Comparison of ENCODE assay signal across 8 mouse cellular contexts in the genomic region with DNA sequence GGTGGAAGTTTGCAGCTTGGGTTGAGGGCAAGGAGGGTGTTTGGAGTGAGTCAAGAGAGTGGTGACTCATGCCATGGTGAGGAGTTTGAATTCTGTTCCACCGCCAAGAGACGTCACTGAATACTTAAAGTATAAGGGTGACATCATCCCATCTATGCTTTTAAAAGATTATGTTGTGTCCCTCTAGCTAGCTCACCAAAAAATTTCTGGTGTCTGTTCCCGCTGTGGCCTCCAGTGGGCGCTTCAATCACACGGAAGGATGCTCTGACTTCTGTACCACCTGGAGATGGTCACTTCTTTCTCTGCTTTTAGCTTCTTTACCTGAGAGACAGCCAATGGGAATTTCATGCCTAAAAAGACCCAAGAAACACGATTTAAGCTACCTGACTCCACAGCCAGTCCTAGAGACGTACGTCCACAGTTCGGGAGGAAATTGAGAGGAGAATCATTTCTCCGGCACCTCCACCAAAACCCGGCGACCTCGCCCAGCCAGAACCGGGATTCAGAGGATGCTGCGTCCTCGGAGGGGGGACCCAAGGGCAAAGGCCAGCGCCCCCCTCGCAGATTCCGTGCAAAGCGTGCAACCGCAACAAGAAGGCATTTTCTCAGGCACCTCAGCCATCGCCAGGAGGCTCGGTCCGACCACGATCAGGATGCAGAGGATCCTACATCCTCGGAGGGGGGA. TPM values are rescaled to one million over a fixed set of nuclear protein-coding genes. Genes with fewer than 3 reads are reported as not detected.
DNase-seq lines count a peak whose midpoint lies in the region; ATAC-seq and TF ChIP-seq lines count a peak whose summit lies in the region.

No protein-coding gene starts in this region.

- H3K9ac ChIP-seq in kidney, postnatal 0 days (ENCODE audit: low read depth, low read length): peak overlapping the region; percentile 44; the same call in 1 of the 2 replicates
- H3K9ac ChIP-seq in liver, embryonic 14.5 days (replicated peaks): no peak overlapping the region
- peak overlapping the region; percentile 55 for H3K9ac ChIP-seq in neural tube, embryonic 11.5 days (ENCODE audit: low read length)

- DNase-seq in kidney, adult 18-20 months: peak; percentile 59
- DNase-seq in kidney, adult 11 months: no peak
- DNase-seq in cerebellum, postnatal 36 days: peak; percentile 77 to 82
- DNase-seq in kidney, postnatal 0 days (ENCODE audit: low spot score): peak; percentile 59
- peak in 1 of 3 experiments; percentile 46 for DNase-seq in liver, embryonic 14.5 days (ENCODE audit: low read depth in 3 of 3, low spot score in 3 of 3)
- peak; percentile 62 for DNase-seq in neural tube, embryonic 11.5 days (ENCODE audit: low spot score)
- peak; percentile 68 for DNase-seq in thymus, postnatal 25 days

- H3K9me3 ChIP-seq in kidney, postnatal 0 days (replicated peaks; ENCODE audit: low read length): no peaks in the 10 kb centered on the region
- H3K9me3 ChIP-seq in liver, embryonic 14.5 days (ENCODE audit: control insufficient read depth, low read length): no peaks in the 10 kb centered on the region
- no peaks in the 10 kb centered on the region for H3K9me3 ChIP-seq in neural tube, embryonic 11.5 days (ENCODE audit: control insufficient read depth, low read length)

- WGBS in kidney, postnatal 0 days: 2% methylated on average over 26 of the region's 26 CpGs
- 4% methylated on average over 26 of the region's 26 CpGs for WGBS in liver, embryonic 14.5 days (ENCODE audit: insufficient replicate concordance)
- 2% methylated on average over 26 of the region's 26 CpGs for WGBS in neural tube, embryonic 11.5 days

- TF ChIP-seq EP300 in liver, embryonic 14.5 days (IDR thresholded peaks at IDR 0.05; ENCODE audit: low read depth): no peak

- no peaks in the 10 kb centered on the region for H3K27me3 ChIP-seq in kidney, postnatal 0 days (ENCODE audit: insufficient read depth, low read length)
- H3K27me3 ChIP-seq in liver, embryonic 14.5 days (ENCODE audit: control insufficient read depth, insufficient read depth, low read length): peaks cover 7% of the 10 kb centered on the region
- H3K27me3 ChIP-seq in neural tube, embryonic 11.5 days (ENCODE audit: control insufficient read depth, insufficient read depth, low read length): peaks cover 16% of the 10 kb centered on the region; the same call in 1 of the 2 replicates

- peak; percentile 81 for TF ChIP-seq CTCF in kidney, postnatal 0 days (IDR thresholded peaks at IDR 0.05; ENCODE audit: low read depth)
- peak; percentile 75 for TF ChIP-seq CTCF in liver, embryonic 14.5 days (IDR thresholded peaks at IDR 0.05; ENCODE audit: low read depth)

- H3K27ac ChIP-seq in kidney, postnatal 0 days: no peak overlapping the region
- no peak overlapping the region for H3K27ac ChIP-seq in liver, embryonic 14.5 days
- no peak overlapping the region for H3K27ac ChIP-seq in neural tube, embryonic 11.5 days (ENCODE audit: low read depth, low read length)

- H3K4me1 ChIP-seq in kidney, postnatal 0 days (replicated peaks; ENCODE audit: insufficient read depth, low read length): peaks cover 13% of the 10 kb centered on the region
- peaks cover 3 to 10% of the 10 kb centered on the region in 2 experiments; a peak in 3 of 4 replicates for H3K4me1 ChIP-seq in liver, embryonic 14.5 days (replicated peaks; ENCODE audit: control insufficient read depth in 2 of 2, insufficient read depth in 2 of 2, low read length in 1 of 2)
- peaks cover 7% of the 10 kb centered on the region for H3K4me1 ChIP-seq in neural tube, embryonic 11.5 days (ENCODE audit: control insufficient read depth, insufficient read depth, low read length)

- H3K4me2 ChIP-seq in kidney, postnatal 0 days (ENCODE audit: low read length): peak overlapping the region; percentile 64
- H3K4me2 ChIP-seq in liver, embryonic 14.5 days (ENCODE audit: low read depth): peak overlapping the region; percentile 67
- H3K4me2 ChIP-seq in neural tube, embryonic 11.5 days (ENCODE audit: low read depth): peak overlapping the region; percentile 98

- H3K36me3 ChIP-seq in kidney, postnatal 0 days (ENCODE audit: insufficient read depth, low read length): 0 out of 2 replicates have a peak, but pooled peaks cover 5% of the 10 kb centered on the region
- H3K36me3 ChIP-seq in liver, embryonic 14.5 days (replicated peaks; ENCODE audit: control insufficient read depth, insufficient read depth, low read depth): no peaks in the 10 kb centered on the region
- H3K36me3 ChIP-seq in neural tube, embryonic 11.5 days (ENCODE audit: control insufficient read depth, insufficient read depth, low read length): no peaks in the 10 kb centered on the region

- ATAC-seq in granulocyte monocyte progenitor cell, adult 5-6 weeks (replicated peaks; ENCODE audit: poor library complexity, severe bottlenecking): 0 out of 2 replicates have a peak, but pooled peaks have one; percentile 24
- no peak for ATAC-seq in kidney, postnatal 0 days (replicated peaks; ENCODE audit: low FRiP score, low read depth)
- no peak for ATAC-seq in liver, embryonic 14.5 days (ENCODE audit: insufficient read depth)
- ATAC-seq in neural tube, embryonic 11.5 days (ENCODE audit: insufficient read depth, low FRiP score, low TSS enrichment): no peak

- H3K4me3 ChIP-seq in kidney, postnatal 0 days (replicated peaks; ENCODE audit: low read depth, low read length): peak overlapping the region; percentile 31
- peak overlapping the region in 1 of 2 experiments; percentile 40; a peak in 2 of 4 replicates for H3K4me3 ChIP-seq in liver, embryonic 14.5 days (ENCODE audit: insufficient read depth in 1 of 2, low read depth in 2 of 2, low read length in 2 of 2)
- peak overlapping the region; percentile 37 for H3K4me3 ChIP-seq in neural tube, embryonic 11.5 days (ENCODE audit: low read depth, low read length)

RNA-seq across cellular contexts. Expression of gene 9430097D07Rik, which starts 0.4 kb away (rescaled TPM):
- not detected in 2 replicates for total RNA-seq in granulocyte monocyte progenitor cell, adult 5-6 weeks (2014; fragmentation: Nextera tagmentation)
- total RNA-seq in granulocyte monocyte progenitor cell, adult 5-6 weeks (2017): not detected in 2 replicates
- 0.08 TPM in 1 of 2 replicates, not detected in the other for polyA plus RNA-seq in kidney, postnatal 0 days (2015; fragmentation: Nextera tagmentation; extraction: Ambion mirVana)
- not detected in 2 replicates for polyA plus RNA-seq in liver, embryonic 14.5 days (2012; rRNA removed)
- 0.06 TPM in 1 of 2 replicates, not detected in the other for polyA plus RNA-seq in liver, embryonic 14.5 days (2014; fragmentation: Nextera tagmentation; extraction: Ambion mirVana)
- 0.25 and 0.58 TPM in 2 replicates for polyA plus RNA-seq in neural tube, embryonic 11.5 days (2014; fragmentation: Nextera tagmentation; extraction: Ambion mirVana)

RNA-seq across cellular contexts. Expression of gene Pip5kl1, which starts 0.4 kb away (rescaled TPM):
- total RNA-seq in granulocyte monocyte progenitor cell, adult 5-6 weeks (2014; fragmentation: Nextera tagmentation): 1.8 TPM in 1 of 2 replicates, not detected in the other
- not detected in 2 replicates for total RNA-seq in granulocyte monocyte progenitor cell, adult 5-6 weeks (2017)
- 0.42 and 0.61 TPM in 2 replicates for polyA plus RNA-seq in kidney, postnatal 0 days (2015; fragmentation: Nextera tagmentation; extraction: Ambion mirVana)
- 0.11 TPM in 2 replicates for polyA plus RNA-seq in liver, embryonic 14.5 days (2012; rRNA removed)
- polyA plus RNA-seq in liver, embryonic 14.5 days (2014; fragmentation: Nextera tagmentation; extraction: Ambion mirVana): not detected in 2 replicates
- polyA plus RNA-seq in neural tube, embryonic 11.5 days (2014; fragmentation: Nextera tagmentation; extraction: Ambion mirVana): 2.6 and 3.6 TPM in 2 replicates

RNA-seq across cellular contexts. Expression of gene Dpm2, which starts 4.4 kb away (rescaled TPM):
- 93.4 and 126 TPM in 2 replicates for total RNA-seq in granulocyte monocyte progenitor cell, adult 5-6 weeks (2014; fragmentation: Nextera tagmentation)
- total RNA-seq in granulocyte monocyte progenitor cell, adult 5-6 weeks (2017): 32.8 and 33.4 TPM in 2 replicates
- polyA plus RNA-seq in kidney, postnatal 0 days (2015; fragmentation: Nextera tagmentation; extraction: Ambion mirVana): 105 and 110 TPM in 2 replicates
- polyA plus RNA-seq in liver, embryonic 14.5 days (2012; rRNA removed): 53.5 and 61.6 TPM in 2 replicates
- 53.6 and 54.6 TPM in 2 replicates for polyA plus RNA-seq in liver, embryonic 14.5 days (2014; fragmentation: Nextera tagmentation; extraction: Ambion mirVana)
- 110 and 111 TPM in 2 replicates for polyA plus RNA-seq in neural tube, embryonic 11.5 days (2014; fragmentation: Nextera tagmentation; extraction: Ambion mirVana)

RNA-seq across cellular contexts. Expression of gene St6galnac4, which starts 11.9 kb away (rescaled TPM):
- 37.5 and 51.7 TPM in 2 replicates for total RNA-seq in granulocyte monocyte progenitor cell, adult 5-6 weeks (2014; fragmentation: Nextera tagmentation)
- total RNA-seq in granulocyte monocyte progenitor cell, adult 5-6 weeks (2017): 26.0 and 31.9 TPM in 2 replicates
- polyA plus RNA-seq in kidney, postnatal 0 days (2015; fragmentation: Nextera tagmentation; extraction: Ambion mirVana): 15.8 and 18.1 TPM in 2 replicates
- 5.4 and 5.6 TPM in 2 replicates for polyA plus RNA-seq in liver, embryonic 14.5 days (2012; rRNA removed)
- polyA plus RNA-seq in liver, embryonic 14.5 days (2014; fragmentation: Nextera tagmentation; extraction: Ambion mirVana): 6.2 and 6.8 TPM in 2 replicates
- polyA plus RNA-seq in neural tube, embryonic 11.5 days (2014; fragmentation: Nextera tagmentation; extraction: Ambion mirVana): 20.9 and 21.8 TPM in 2 replicates

RNA-seq across cellular contexts. Expression of gene St6galnac6, which starts 24.5 kb away (rescaled TPM):
- 16.2 and 19.0 TPM in 2 replicates for total RNA-seq in granulocyte monocyte progenitor cell, adult 5-6 weeks (2014; fragmentation: Nextera tagmentation)
- 11.3 and 14.2 TPM in 2 replicates for total RNA-seq in granulocyte monocyte progenitor cell, adult 5-6 weeks (2017)
- 13.7 and 15.3 TPM in 2 replicates for polyA plus RNA-seq in kidney, postnatal 0 days (2015; fragmentation: Nextera tagmentation; extraction: Ambion mirVana)
- polyA plus RNA-seq in liver, embryonic 14.5 days (2012; rRNA removed): 9.9 and 14.3 TPM in 2 replicates
- polyA plus RNA-seq in liver, embryonic 14.5 days (2014; fragmentation: Nextera tagmentation; extraction: Ambion mirVana): 3.2 and 4.4 TPM in 2 replicates
- 4.8 and 5.1 TPM in 2 replicates for polyA plus RNA-seq in neural tube, embryonic 11.5 days (2014; fragmentation: Nextera tagmentation; extraction: Ambion mirVana)
